Mouse (Mus musculus): ENCODE data around the gene Add1.

Add1 gene

DNA sequence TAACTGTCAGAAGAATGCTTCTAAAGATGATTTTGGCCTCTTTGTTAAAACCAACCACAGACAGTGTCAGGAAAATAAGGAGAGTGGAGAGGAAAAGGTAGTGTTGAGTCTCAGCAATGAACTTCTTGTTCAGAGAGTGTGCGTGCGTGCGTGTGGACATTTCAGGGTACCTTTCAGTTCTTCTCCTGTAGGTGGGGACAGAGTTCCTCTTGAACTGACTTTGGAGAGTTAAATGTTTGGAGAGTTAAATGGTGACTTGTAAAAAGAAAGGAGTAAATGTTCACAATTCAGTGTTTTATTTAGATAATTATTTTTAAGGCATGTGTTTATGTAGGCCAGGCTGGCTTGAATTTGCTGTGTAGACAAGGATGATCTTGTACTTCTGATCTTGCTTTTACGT, 96.8 kb downstream of the Add1 start:
- no peak for DNase-seq (ENCODE audit: low read depth, low spot score)

Data from WW6 (cell line).